Mouse (Mus musculus) midbrain, postnatal 0 days (tissue): ENCODE data around the gene Crybb1. TPM values are rescaled to one million over a fixed set of nuclear protein-coding genes. Genes with fewer than 3 reads are reported as not detected.

Experiments used
- ATAC-seq: fragments of 200-750 bp; cut with Nextera tagmentation; 2 replicates; pipeline ENCODE4 v1.8.0; 2017; ENCODE audit warnings: moderate number of reproducible peaks, mild to moderate bottlenecking, moderate TSS enrichment, moderate library complexity; ENCODE audit not compliant: low FRiP score
- DNase-seq: peaks from one replicate; pipeline ENCODE4 v3.0.0-alpha.2; 2015; ENCODE audit warnings: low spot score
- H3K27ac ChIP-seq: fragments of 300-500 bp; sonication (generic); 2 replicates; pipeline ENCODE4 v1.5.1; 2014; ENCODE audit warnings: low read depth, mild to moderate bottlenecking, low read length, mixed read lengths
- H3K27me3 ChIP-seq: fragments of 300-500 bp; sonication (generic); 2 replicates; pipeline ENCODE4 v1.6.1; 2014; ENCODE audit warnings: low read length, control low read depth, mixed read lengths; ENCODE audit not compliant: insufficient read depth
- H3K36me3 ChIP-seq: fragments of 300-500 bp; sonication (generic); 2 replicates; pipeline ENCODE4 v1.6.1; 2014; ENCODE audit warnings: low read length, control low read depth, mixed read lengths; ENCODE audit not compliant: insufficient read depth
- H3K4me1 ChIP-seq: fragments of 300-500 bp; sonication (generic); 2 replicates; pipeline ENCODE4 v1.6.1; 2014; ENCODE audit warnings: mild to moderate bottlenecking, control low read depth, antibody characterized with exemption, low read length, mixed read lengths; ENCODE audit not compliant: insufficient read depth
- H3K4me2 ChIP-seq: fragments of 300-500 bp; sonication (generic); 2 replicates; pipeline ENCODE4 v1.6.1; 2014; ENCODE audit warnings: low read depth, mild to moderate bottlenecking, low read length, mixed read lengths; ENCODE audit not compliant: poor library complexity, severe bottlenecking
- H3K4me3 ChIP-seq: fragments of 300-500 bp; sonication (generic); 2 replicates; pipeline ENCODE4 v1.5.1; 2014; ENCODE audit warnings: low read depth, mild to moderate bottlenecking, low read length, moderate library complexity
- H3K9ac ChIP-seq: fragments of 300-500 bp; sonication (generic); replicated peaks from 2 replicates; pipeline ENCODE4 v1.6.1; 2014; ENCODE audit warnings: mild to moderate bottlenecking, low read length, moderate library complexity, mixed read lengths; ENCODE audit not compliant: poor library complexity, severe bottlenecking
- H3K9me3 ChIP-seq: fragments of 300-500 bp; sonication (generic); 2 replicates; pipeline ENCODE4 v1.6.1; 2016; ENCODE audit warnings: low read length, control low read depth
- CTCF ChIP-seq: IDR thresholded peaks from 2 replicates; pipeline ENCODE4 v1.5.1; 2016; ENCODE audit warnings: antibody characterized with exemption, mild to moderate bottlenecking
- WGBS: fragments of 180-500 bp; shearing (Covaris S2); extraction: QIAGEN DNeasy Blood & Tissue Kit; methylation state at CpG from one replicate; pipeline ENCODE4 v1.1.7; 2014; 5-methylcytosine and 5-hydroxymethylcytosine counted together
- polyA plus RNA-seq: library from polyadenylated mRNA; unstranded; fragments of >200 nt; fragmentation: Nextera tagmentation; extraction: Ambion mirVana; gene quantifications from 2 replicates; pipeline ENCODE4 v1.2.1, GENCODE M21; 2015
- total RNA-seq: library from RNA; depleted of rRNA; stranded (reverse); fragments of >200 nt; gene quantifications from 2 replicates; pipeline ENCODE4 v1.2.3, GENCODE M21; 2014

Crybb1 gene
- total and polyA plus RNA-seq, 2 experiments from 2014 or later: 11.5 to 13.2 TPM

- no peaks in the 10 kb centered on the region for H3K9me3 ChIP-seq
- no peaks in the 10 kb centered on the region for H3K27me3 ChIP-seq
- H3K9ac ChIP-seq: no peak overlapping the region
- TF ChIP-seq CTCF: no peak
- H3K36me3 ChIP-seq: no peaks in the 10 kb centered on the region
- H3K4me2 ChIP-seq: no peak overlapping the region
- ATAC-seq (no peak), DNase-seq (no peak)
- H3K27ac ChIP-seq: no peak overlapping the region
- no peak overlapping the region for H3K4me3 ChIP-seq
- no peaks in the 10 kb centered on the region for H3K4me1 ChIP-seq
- 61% methylated on average over 10 of the region's 10 CpGs for WGBS
Measured at GRCm38 (mm10) chr5:112243539-112244274, 11.9 kb upstream of the Crybb1 start.

- ATAC-seq (no peak), DNase-seq (no peak)
- Histone ChIP-seq H3K4me2 (no peak overlapping the region), H3K9me3 (no peaks in the 10 kb centered on the region), H3K4me3 (no peak overlapping the region), H3K27ac (no peak overlapping the region), H3K27me3 (no peaks in the 10 kb centered on the region), H3K4me1 (no peaks in the 10 kb centered on the region), H3K9ac (no peak overlapping the region), H3K36me3 (no peaks in the 10 kb centered on the region)
- TF ChIP-seq CTCF: no peak
- 57% methylated on average over 1 of the region's 1 CpGs for WGBS
Measured at GRCm38 (mm10) chr5:112244275-112244562, 11.4 kb upstream of the Crybb1 start.

GRCm38 (mm10) chr5:112244890-112245615 lies 10.6 kb upstream of the Crybb1 start:
- no peaks in the 10 kb centered on the region for H3K27me3 ChIP-seq
- 60% methylated on average over 8 of the region's 8 CpGs for WGBS
- H3K36me3 ChIP-seq: no peaks in the 10 kb centered on the region
- no peak for TF ChIP-seq CTCF
- H3K9me3 ChIP-seq: no peaks in the 10 kb centered on the region
- no peak overlapping the region for H3K4me2 ChIP-seq
- no peak overlapping the region for H3K27ac ChIP-seq
- H3K4me1 ChIP-seq: no peaks in the 10 kb centered on the region
- no peak for ATAC-seq
- H3K9ac ChIP-seq: no peak overlapping the region
- no peak for DNase-seq
- H3K4me3 ChIP-seq: no peak overlapping the region

- Histone ChIP-seq H3K4me3 (no peak overlapping the region), H3K27me3 (no peaks in the 10 kb centered on the region), H3K36me3 (no peaks in the 10 kb centered on the region), H3K4me2 (no peak overlapping the region), H3K9ac (no peak overlapping the region), H3K4me1 (no peaks in the 10 kb centered on the region), H3K9me3 (no peaks in the 10 kb centered on the region), H3K27ac (no peak overlapping the region)
- ATAC-seq (no peak), DNase-seq (no peak)
- no peak for TF ChIP-seq CTCF
- 49% methylated on average over 8 of the region's 8 CpGs for WGBS
Measured at GRCm38 (mm10) chr5:112247399-112247798, 8.2 kb upstream of the Crybb1 start.

- Histone ChIP-seq H3K27ac (no peak overlapping the region), H3K36me3 (no peaks in the 10 kb centered on the region), H3K4me3 (no peak overlapping the region), H3K9me3 (no peaks in the 10 kb centered on the region), H3K27me3 (no peaks in the 10 kb centered on the region), H3K4me2 (no peak overlapping the region), H3K4me1 (no peaks in the 10 kb centered on the region), H3K9ac (no peak overlapping the region)
- 89% methylated on average over 11 of the region's 11 CpGs for WGBS
- TF ChIP-seq CTCF: no peak
- DNase-seq (no peak), ATAC-seq (no peak)
Measured at GRCm38 (mm10) chr5:112249106-112249505, 6.5 kb upstream of the Crybb1 start.

- H3K9me3 ChIP-seq: no peaks in the 10 kb centered on the region
- no peak within 1 kb of the TSS for H3K4me2 ChIP-seq
- H3K27me3 ChIP-seq: no peaks in the 10 kb centered on the region
- H3K4me1 ChIP-seq: no peaks in the 10 kb centered on the region
- DNase-seq: no peak
- no peak within 1 kb of the TSS for H3K27ac ChIP-seq
- H3K9ac ChIP-seq: no peak within 1 kb of the TSS
- WGBS: 77% methylated on average over 2 of the region's 2 CpGs
- H3K4me3 ChIP-seq: no peak within 1 kb of the TSS
- H3K36me3 ChIP-seq: no peaks in the 10 kb centered on the region
- TF ChIP-seq CTCF: no peak
- no peak for ATAC-seq
Measured at GRCm38 (mm10) chr5:112252400-112252799, 3.2 kb upstream of the Crybb1 start, which contains the start of gene Cryba4. Gene Cryba4 (minus strand): TSS chr5:112252518.
